Mouse (Mus musculus): ENCODE measurements around the gene 1700019D03Rik.

Gene 1700019D03Rik

DNA sequence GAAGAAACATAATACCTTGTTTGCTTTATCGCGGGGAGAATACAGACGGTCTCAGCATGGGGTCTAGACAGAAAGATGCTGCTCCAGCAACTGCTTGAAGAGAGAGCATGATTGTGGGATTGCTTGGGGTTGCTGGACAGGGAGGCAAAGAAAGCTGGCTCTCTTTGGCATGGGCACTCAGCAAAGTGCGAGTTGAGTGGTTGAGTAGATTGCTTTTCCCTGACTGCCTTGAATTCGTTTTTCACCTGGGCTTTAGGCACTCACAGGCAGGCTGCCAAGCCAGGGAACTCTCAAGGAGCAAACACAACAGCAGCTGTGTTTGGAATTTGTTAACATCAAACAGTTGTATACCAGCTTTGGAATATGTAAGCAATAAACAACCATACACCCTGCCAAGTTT is at the start of gene 1700019D03Rik:
Gene 1700019D03Rik, minus strand, starts transcription at position 101 of the 400 bp plus-strand sequence.
- ChIA-PET POLR2A (no interaction called here), CTCF (no interaction called here)

DNA sequence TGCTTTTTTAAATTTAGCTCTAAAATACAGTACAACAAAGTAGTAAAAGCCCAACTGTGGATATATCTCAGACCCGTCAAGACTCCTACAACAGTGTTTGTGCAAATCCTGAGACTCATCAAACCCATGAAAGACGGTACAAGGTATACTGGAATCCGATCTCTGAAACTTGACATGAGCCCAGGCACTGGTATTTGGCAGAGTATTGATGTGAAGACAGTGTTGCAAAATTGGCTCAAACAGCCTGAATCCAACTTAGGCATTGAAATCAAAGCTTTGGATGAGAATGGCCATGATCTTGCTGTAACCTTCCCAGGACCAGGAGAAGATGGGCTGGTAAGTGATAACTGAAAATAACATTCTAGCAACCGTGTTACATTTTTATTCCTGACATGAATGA is 43.9 kb upstream of the 1700019D03Rik start:
- ChIA-PET POLR2A (no interaction called here), CTCF (interaction anchor here in 1 of 4 experiments (1.4 kb wide), 1 partner anchor 11 kb away, joined by 4 read pairs; no protein-coding TSS in a partner anchor)

DNA sequence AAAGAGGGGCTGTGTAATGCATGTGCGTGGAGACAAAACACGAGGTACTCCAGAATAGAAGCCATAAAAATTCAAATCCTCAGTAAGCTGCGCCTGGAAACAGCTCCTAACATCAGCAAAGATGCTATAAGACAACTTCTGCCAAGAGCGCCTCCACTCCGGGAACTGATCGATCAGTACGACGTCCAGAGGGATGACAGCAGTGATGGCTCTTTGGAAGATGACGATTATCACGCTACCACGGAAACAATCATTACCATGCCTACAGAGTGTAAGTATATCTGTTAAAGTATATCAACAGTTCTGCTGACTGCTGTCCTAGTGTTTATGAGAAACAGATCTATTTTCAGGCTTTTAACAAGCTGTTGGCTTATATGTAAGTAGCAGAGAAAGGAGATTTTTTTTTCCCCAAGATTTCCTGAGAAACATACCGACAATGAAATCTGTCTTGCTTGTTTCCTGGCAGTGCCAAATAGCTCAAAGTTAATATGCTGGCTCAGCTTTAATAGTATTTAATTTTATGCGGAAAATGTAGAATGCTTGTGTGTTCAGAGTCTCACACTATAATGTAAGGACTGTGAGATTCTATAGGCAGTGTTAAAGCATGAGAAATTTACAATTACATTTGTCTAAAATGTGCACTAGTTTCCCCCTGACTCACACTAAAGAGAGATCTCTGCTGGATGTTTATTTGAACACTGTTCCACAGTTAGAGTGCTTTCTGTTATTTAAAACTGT is 42.1 kb upstream of the 1700019D03Rik start:
- CTCF ChIA-PET, result no interaction called here

DNA sequence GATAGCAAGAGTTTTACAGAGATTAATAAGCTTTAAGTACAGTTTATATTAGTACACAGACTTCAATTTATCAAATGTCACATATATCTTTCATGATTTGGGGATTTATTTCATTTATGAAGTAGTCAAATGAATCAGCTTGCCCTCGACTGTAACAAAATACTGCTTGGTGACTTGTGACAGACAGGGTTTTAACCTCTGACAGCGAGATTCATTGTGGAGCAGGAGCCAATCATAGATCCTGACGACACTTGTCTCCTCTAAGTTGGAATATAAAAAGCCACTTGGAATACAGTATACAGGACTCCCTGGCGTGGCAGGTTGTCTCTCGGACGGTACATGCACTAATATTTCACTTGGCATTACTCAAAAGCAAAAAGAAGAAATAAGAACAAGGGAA is 41.4 kb upstream of the 1700019D03Rik start, which contains the start of gene Mstn:
Gene Mstn, plus strand, starts transcription at position 301 of the 400 bp plus-strand sequence.
- ChIA-PET CTCF (interaction anchor here in 1 of 4 experiments (0.6 kb wide), 1 partner anchor 867 kb away, joined by 6 read pairs; no protein-coding TSS in a partner anchor), POLR2A (interaction anchor here in 1 of 4 experiments (0.7 to 1.5 kb wide), 2 partner anchors 110 to 791 kb away, joined by 4 to 5 read pairs; no protein-coding TSS in a partner anchor)

More for the DNA sequence above, 42.1 kb upstream of the 1700019D03Rik start:
- POLR2A ChIA-PET, result no interaction called here

DNA sequence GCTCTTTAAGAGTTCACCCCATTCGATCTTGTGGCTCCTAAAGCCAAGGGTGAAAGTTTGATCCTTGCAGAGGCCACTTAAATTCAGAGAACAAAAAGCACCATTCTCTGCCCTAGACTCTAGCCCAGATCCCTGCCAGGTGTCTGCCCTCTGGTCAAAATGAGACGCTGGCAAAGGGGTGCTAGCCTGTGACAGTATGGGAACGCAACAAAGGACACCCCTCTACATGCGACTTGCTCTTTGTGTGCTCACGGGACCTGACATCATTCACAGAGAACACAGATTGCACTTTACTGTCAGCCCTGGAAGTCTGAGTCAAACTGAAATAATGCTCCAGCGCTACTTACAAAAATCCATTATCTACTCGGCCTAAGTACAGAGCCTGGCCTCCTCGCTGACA is 40.5 kb upstream of the 1700019D03Rik start:
- ChIA-PET CTCF (interaction anchor here in 1 of 4 experiments (0.6 to 0.7 kb wide), 2 partner anchors 498 to 868 kb away, joined by 5 to 6 read pairs; no protein-coding TSS in a partner anchor), POLR2A (interaction anchor here in 1 of 4 experiments (0.6 to 1.5 kb wide), 3 partner anchors 93 to 792 kb away, joined by 4 to 5 read pairs (median 5); no protein-coding TSS in a partner anchor)

DNA sequence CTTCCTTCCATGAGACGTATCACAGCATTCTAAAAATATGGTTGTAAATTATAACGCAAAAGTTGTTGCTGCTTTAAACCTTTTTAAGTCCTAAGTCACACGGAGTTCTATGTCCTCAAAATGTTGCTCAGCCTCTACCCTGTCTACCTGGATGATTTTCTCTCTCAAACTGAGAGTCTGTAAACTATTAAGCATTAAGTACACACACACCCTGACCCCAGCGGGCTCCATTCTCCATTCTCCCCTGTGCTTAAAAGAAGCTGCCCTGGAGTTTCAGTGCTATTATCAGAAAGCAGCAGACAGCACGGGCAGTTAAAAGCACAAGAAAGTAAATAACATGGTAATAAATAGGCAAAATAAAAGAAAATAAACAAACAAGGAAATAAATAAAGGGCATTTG is 39.1 kb upstream of the 1700019D03Rik start:
- ChIA-PET CTCF (no interaction called here), POLR2A (no interaction called here)

DNA sequence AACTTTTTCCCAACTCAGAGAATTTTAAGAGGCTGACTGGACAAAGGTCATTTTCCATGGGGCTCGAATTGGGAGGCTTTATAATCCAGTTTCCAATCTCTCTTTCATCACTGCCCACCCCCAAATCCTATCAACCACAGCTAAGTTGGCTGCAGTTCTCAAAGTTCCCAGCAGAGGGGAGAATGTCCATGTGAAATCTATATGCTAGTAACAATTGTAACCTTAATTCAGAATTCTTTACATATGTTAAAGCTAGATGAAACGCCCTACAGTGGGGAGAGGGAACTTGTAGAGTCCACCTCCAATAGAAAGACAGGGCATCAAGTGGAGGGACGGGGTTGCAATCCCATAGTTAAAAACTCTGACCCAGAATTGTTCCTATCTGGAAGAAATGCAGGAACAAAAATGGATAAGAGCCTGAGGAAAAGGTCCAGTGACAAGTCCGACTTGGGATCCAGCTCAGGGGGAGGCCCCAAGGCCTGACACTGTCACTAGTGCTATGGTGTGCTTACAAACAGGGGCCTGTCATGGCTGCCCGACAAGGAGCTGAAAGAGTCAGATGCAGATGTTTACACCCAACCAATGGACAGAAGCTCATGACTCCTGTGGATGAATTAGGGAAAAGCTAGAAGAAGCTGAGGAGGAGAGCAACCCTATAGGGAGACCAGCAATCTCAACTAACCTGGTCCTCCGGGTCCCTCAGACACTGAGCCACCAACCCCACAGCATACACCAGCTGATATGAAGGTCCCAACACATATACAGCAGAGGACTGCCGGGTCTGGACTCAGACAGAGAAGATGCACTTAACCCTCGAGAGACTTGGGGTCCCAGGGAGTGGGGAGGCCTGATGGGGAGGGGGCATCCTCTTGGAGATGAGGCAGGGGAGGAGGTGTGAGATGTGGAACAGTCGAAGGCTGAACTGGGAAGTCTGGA is 33.4 kb upstream of the 1700019D03Rik start:
- ChIA-PET CTCF (interaction anchor here in 2 of 4 experiments (0.7 to 1.3 kb wide), 5 partner anchors 10 to 569 kb away, joined by 3 to 5 read pairs (median 4); no protein-coding TSS in a partner anchor), POLR2A (interaction anchor here in 1 of 4 experiments (0.7 kb wide), 1 partner anchor 243 kb away, joined by 3 read pairs; no protein-coding TSS in a partner anchor)

DNA sequence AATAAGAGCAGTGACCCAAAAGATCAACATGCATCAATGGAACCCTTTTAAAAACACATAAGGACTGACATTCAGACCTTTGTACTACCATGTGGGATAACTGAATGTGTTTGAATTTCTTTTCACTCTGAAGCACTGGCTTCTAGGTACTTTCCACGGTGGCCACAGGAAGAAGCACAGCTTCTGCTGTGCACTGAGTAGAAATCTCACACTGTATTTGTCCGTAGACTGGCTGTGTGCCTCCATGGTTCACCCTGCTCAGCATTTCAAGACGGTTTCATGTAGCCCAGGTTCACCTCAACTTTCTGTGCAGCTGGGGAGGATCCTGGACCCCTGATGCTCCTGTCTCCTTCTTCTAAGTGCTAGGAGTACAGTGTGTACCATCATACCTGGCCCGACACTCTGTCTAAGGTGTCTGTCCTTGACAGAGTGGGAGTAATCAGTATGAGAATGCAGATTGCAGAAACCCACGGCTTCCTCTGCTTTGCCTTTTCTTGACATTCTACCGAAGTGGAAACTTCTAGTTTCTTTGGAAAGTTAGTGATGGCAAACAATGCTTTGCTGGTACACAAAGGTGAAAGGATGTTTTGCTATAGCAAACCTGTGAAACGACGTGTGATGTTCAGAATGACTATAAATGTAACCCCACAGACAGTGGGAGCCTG is 29.9 kb upstream of the 1700019D03Rik start:
- ChIA-PET POLR2A (no interaction called here), CTCF (interaction anchor here in 1 of 4 experiments (0.6 kb wide), 1 partner anchor 1529 kb away, joined by 3 read pairs; no protein-coding TSS in a partner anchor)

DNA sequence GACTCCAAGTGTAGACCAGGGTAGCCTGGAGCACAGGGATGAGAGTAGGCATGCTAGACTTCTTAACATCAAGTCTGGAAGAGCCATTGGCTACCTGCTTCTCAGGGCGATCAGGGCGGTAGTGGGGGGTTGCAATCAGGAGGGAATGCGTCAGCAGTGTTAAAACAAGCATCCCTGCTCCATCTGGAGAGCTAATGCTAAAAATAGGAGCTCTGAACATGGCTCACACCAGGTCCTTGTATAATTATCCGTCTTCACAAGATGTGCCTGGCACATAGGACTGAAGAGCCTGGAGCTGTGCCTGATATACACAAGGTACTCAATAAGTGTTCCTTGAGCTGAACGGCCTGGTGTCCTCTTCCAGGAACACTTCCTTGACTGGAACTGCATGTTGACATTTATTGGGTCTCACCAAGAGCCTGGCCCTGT is 17.5 kb upstream of the 1700019D03Rik start:
- POLR2A ChIA-PET, result no interaction called here
- CTCF ChIA-PET, result no interaction called here

DNA sequence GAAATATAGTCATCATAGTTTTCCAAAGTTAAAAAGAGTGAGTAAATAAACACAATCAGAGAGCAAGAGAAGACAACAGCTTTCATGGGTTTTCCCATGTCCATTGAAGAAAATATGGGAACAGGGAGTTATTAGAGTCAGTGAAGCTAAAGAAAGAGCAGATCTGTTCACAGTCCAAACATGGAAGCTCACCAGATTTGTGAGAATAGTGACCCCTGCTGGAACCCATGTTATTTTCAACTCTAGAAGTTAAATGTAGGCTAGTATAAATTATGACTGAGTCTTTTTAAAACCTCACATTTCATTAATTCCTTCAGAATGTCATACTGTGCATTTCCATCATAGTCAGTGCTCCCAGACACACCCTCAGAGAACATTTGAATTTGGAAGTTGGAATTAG is 12.6 kb upstream of the 1700019D03Rik start:
- CTCF ChIA-PET, result interaction anchor here in 3 of 4 experiments (0.5 to 1.0 kb wide), 5 partner anchors 182 to 797 kb away, joined by 3 read pairs; no protein-coding TSS in a partner anchor
- POLR2A ChIA-PET, result interaction anchor here in 1 of 4 experiments (0.5 kb wide), 1 partner anchor 385 kb away, joined by 7 read pairs; no protein-coding TSS in a partner anchor

DNA sequence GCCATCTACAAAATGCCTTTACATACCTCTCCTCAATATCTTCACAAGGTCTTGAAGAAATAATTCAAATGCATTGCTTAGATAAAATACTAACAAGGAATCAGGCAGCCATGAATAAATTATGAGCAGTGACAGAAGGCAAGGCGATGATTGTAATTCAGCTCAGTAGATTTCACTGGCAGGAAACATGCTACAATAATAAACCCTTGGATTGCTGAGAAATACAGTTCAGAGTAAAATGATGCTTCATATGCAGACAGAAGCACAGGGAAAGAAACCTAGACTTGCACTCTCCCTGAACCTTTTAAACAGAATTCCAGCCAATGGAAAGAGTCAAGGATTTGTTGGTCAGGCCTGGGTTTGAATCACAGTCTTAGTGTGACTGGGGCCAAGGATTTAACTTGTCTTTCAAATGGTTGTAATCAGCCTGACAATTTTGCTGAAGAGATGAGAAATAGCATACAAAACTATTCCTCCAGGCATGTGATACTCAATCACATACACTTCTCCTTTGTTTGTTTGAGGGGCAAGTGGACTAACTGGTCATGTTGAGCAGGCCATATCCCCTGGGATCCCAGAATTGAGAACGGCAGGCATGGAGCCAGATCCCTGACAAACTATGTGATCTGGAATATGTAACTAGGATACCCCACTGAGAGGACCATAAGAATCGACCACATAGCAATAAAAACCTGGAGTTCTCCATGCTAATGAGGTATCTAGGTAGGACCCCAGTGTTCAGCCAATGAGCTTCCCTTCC is 1.1 kb downstream of the 1700019D03Rik start:
- POLR2A ChIA-PET, result no interaction called here
- CTCF ChIA-PET, result no interaction called here

DNA sequence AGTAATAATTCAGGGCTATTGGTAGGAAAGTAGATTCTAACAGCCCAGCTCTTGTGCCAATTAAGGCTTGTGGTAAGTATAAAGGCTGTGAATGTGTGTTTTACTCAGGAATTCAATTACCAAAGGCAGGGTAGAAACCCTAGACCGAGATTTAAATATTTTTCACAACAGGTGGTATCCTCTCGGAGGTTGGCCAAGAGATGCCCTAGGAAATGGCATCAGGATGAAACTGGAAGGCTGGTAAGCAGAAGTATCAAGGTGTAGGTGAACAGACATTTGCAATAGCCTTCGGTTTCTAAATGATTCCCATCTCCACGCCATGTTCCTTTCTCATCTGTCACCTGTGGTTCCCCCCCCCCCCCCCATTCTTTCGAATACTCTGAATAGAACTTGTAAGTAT is 4.4 kb downstream of the 1700019D03Rik start:
- ChIA-PET POLR2A (interaction anchor here in 1 of 4 experiments (0.6 kb wide), 1 partner anchor 228 kb away, joined by 3 read pairs; no protein-coding TSS in a partner anchor), CTCF (no interaction called here)

DNA sequence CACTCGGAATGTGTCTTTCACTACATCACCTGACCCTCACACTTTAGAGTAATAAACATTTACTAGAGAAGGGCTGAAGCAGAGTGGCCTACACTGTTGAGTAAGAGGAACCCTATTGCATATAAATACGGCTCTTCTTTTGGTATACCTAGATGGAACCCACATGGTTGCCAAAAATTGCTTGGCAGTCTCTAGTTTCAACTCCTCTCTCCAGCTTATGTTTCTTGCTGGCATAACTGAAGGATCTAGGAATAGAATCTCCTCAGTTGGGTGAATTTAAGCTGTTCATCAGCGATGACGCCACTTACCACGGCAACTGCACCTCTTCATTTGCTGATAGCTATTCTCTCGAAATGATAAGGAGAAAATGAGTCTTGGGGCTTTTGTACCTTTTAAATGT is 5.3 kb downstream of the 1700019D03Rik start:
- ChIA-PET CTCF (no interaction called here), POLR2A (no interaction called here)

DNA sequence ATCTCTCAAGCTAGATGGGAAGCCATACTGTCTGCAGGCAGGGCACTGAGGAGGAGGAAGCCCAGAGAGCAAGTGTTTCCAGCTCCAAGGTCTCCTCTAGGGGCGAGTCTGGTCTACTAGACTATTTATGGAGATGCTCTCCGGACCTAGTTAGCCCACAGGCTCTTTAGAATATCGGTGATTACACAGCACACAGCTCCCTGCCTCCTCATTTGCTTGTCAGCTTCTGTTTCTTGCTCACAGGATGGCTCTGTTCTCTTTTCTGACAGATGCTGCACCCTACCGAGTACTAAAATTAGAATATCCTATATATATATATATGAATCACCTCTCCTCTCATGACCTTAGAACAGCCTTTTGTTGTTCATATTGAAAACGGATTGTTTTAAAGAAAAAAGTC is 33.3 kb downstream of the 1700019D03Rik start:
- CTCF ChIA-PET, result no interaction called here

DNA sequence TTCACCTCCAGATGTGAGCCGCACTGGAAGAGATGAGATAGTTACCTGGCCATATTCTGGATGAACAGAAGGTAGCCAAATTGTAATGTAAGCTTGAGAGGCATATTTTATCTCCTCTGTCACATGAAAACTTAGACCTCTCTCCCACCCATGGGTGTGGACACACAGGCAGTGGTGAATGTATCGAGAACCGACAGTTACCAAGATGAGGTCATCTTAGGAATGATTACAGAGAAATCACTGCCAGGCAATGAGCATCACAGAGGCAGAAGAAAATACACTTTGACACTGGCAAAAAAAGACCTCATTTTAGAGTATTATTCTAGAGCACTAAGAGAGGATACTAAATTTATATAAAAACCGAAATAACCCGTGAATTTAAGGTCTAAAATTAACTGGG is 46.8 kb downstream of the 1700019D03Rik start:
- CTCF ChIA-PET, result no interaction called here

More for the DNA sequence above, 33.3 kb downstream of the 1700019D03Rik start:
- POLR2A ChIA-PET, result interaction anchor here in 3 of 4 experiments (0.5 to 1.3 kb wide), 3 partner anchors 13 to 1431 kb away, joined by 3 to 4 read pairs (median 3); no protein-coding TSS in a partner anchor

DNA sequence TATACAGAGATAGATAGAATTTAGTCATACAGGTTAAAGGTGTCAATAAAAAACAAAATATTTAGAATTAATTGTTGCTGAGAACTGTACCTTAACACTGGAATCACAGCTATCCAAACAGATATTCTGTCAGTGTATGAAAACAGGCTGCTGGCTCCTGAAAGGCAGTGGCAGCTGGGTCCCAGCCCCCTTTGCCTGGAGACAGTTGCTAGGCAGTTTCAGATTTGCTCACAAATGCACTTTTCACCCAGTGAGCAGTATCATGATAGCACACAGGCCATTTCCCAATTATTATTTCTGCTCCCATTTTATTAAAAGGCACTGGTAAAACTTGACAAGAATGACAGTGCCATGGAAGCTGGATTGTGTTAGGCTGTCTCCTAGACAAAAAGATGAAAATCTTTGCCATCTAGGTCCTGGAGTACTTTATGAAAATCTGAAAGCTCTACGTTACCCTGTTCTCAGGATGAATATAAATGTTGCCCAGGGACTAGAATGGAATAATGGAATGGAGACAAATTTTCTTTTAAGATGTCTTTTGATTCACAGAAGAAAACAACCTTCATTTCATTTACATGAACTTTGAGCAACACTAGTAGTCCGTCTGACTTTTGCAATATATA is 48.0 kb downstream of the 1700019D03Rik start:
- CTCF ChIA-PET, result no interaction called here

More for the DNA sequence above, 46.8 kb downstream of the 1700019D03Rik start:
- POLR2A ChIA-PET, result no interaction called here

DNA sequence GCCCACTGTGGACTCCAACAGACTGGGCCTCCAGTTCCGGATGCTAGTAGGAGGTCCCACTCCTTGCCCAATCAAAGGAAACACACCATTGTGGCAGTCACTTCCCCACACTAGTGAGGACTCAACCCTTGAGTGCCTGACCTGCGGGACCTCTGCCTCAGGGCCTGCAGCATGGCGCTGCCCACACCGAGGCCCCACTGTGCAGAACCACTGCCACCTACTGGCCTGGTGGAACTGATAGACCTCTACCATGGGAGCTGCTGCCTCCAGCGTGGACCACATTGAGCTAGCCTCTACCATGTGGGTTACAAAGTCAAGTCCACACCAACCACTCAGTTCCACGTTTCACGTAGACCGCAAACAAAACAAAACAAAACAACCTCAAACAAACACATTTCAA is 55.4 kb downstream of the 1700019D03Rik start:
- POLR2A ChIA-PET, result interaction anchor here in 2 of 4 experiments (1.0 to 2.0 kb wide), 3 partner anchors 12 to 15 kb away, joined by 3 to 13 read pairs (median 5); no protein-coding TSS in a partner anchor
- CTCF ChIA-PET, result interaction anchor here in 3 of 4 experiments (0.6 to 1.5 kb wide), 10 partner anchors 10 to 339 kb away, joined by 3 to 12 read pairs (median 3); no protein-coding TSS in a partner anchor

More for the DNA sequence above, 48.0 kb downstream of the 1700019D03Rik start:
- POLR2A ChIA-PET, result interaction anchor here in 2 of 4 experiments (0.5 to 1.2 kb wide), 3 partner anchors 20 to 143 kb away, joined by 3 read pairs; no protein-coding TSS in a partner anchor
